Mouse (Mus musculus): ENCODE data around the gene 1700031F05Rik.
"Not testable (repeated sequence)": the region's sequence is repeated elsewhere in the genome, so short reads cannot be mapped to it uniquely, and the experiment has no call there.

The 1700031F05Rik gene

DNA sequence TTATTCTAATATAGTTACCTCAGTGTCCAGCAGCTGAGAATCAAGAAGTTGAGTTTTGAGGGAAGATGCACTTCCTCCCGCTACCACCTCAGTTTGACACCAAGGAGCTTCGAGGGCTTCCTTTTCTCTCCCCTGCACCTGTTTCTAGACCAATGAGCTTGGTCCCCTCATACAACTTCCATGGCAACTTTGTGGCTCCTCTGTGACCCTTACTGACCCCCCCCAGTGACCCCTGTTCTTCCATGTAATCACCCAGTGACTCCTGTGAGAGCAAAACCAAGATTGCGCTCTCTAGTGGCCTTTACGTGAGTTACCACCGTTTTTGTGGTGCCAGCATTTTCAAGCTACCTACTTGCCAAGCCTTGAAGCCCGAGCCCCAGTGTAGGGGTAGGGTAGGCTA, at the start of gene 1700031F05Rik:
Gene 1700031F05Rik, minus strand, starts transcription at position 101 of the 400 bp plus-strand sequence.
- no peak for DNase-seq (ENCODE audit: low spot score in 2 of 2)

DNA sequence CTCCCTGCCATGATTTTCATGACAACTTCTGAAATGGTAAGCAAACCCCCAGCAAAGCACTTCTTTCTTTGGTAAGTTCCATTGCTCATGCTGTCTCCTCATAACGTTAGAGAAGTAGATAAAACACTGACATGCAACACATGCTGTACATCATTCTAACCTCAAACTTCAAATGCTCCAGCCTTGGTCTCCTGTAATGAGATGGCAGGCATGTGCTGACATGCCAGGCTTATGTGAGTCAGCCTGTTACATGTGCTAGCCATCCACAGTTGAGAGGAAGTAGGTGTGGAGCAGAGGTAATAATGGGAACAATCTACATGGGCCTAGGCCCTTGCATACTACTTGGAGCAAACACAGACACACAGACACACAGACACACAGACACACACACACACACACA, 47.1 kb upstream of the 1700031F05Rik start:
- DNase-seq (ENCODE audit: low spot score in 2 of 2), result not testable (repeated sequence)

DNA sequence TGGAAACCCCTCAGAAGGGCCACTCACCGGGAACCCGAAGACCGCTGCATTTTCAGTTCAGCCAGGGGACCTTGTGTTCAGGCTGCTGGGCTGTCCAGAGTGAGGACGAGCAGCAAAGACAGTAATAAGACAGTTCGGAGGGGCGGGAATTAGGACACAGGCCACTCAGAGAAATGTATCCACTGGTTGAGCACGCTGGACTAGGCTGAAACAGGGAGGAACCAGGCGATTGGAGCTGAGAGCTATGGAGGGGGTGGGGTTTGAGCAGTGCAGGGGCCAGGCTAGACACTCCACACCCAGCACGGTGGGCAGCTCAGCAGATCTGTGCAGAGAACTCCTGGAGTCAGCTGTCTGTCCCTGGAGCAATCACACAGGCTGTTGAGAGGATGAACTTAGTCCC, 40.8 kb upstream of the 1700031F05Rik start, which contains the start of the genes Dmrtc1a and 1700011M02Rik:
Gene Dmrtc1a, minus strand, starts transcription at position 101 of the 400 bp plus-strand sequence.
Gene 1700011M02Rik, plus strand, starts transcription at position 319 of the 400 bp plus-strand sequence.
- not testable (repeated sequence) for DNase-seq (ENCODE audit: low spot score in 2 of 2)

DNA sequence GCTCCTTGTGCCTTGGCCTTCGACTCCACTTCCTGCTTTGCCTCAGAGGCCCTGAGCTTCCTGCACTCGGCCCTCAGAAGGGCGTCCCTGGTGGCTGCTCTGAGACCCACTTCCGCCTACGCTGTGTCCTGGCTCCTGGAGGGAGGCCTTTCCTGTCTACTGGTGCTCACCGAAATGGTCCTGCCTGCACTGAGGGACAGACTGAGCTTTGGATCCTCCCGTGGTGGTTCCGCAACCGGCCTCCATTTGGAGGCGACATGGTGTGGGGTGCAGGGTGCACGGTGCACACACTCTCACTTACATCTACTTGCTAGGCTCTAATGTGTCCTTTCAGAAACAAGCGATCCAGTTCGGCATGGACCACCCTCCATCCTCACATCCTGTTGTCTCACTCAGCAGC, 13.3 kb downstream of the 1700031F05Rik start, which contains the start of gene Dmrtc1c2:
Gene Dmrtc1c2, minus strand, starts transcription at position 101 of the 400 bp plus-strand sequence.
- DNase-seq (ENCODE audit: low spot score in 2 of 2), result not testable (repeated sequence)

DNA sequence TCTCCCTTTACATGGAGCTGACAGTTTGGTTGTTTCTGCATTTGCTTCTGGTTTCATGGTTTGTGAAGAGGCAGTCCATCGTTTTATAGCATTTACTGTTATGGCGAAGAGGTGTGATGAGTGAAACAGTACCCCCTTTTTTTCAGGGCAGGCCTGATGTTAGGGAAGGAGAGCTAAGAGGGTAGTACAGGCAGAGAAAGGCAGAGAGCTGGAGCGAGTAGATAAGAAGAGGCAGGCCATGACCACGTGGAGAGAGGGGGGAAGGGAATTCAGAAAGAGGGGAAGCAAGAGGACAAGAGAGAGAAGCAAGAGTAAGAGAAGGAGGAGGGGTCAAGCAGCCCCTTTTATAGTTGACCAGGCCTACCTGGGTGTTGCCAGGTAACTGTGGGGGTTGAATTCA, 55.5 kb downstream of the 1700031F05Rik start:
- no peak for DNase-seq (ENCODE audit: low spot score in 2 of 2)
